Mouse (Mus musculus) hematopoietic stem cell, adult 5-6 weeks (primary cell): ENCODE results near the gene S100a7a. TPM values are rescaled to one million over a fixed set of nuclear protein-coding genes. Genes with fewer than 3 reads are reported as not detected.

Source experiments
- ATAC-seq, 2 experiments: fragments of 125-278 bp in 1 of 2; replicated peaks in 1 of 2; 2 replicates each; pipeline ENCODE4 v1.8.0; 2016 to 2017; ENCODE audit warnings: inconsistent platforms in 2 of 2, mild to moderate bottlenecking in 2 of 2, moderate number of reproducible peaks in 2 of 2, low read depth in 1 of 2, moderate TSS enrichment in 1 of 2; ENCODE audit not compliant: low FRiP score in 2 of 2, poor library complexity in 2 of 2, severe bottlenecking in 2 of 2, insufficient read depth in 1 of 2, low TSS enrichment in 1 of 2
- total RNA-seq: library from RNA; stranded (forward); fragments of 172-1452, 232-1000 nt; gene quantifications from 2 replicates; pipeline ENCODE4 v1.2.3, GENCODE M21; 2017

The S100a7a gene
- not detected in 2 replicates for total RNA-seq

- ATAC-seq: no peak
These were observed at the start of gene S100a7a for GRCm38 (mm10) chr3:90653717-90654116. Gene S100a7a, plus strand, starts transcription at chr3:90654017.

- ATAC-seq: peak; percentile 56 to 61
These were observed 49.4 kb upstream of the S100a7a start for GRCm38 (mm10) chr3:90604416-90604815.

GRCm38 (mm10) chr3:90605049-90605448, 48.8 kb upstream of the S100a7a start:
- no peak for ATAC-seq

GRCm38 (mm10) chr3:90605736-90606135, 48.1 kb upstream of the S100a7a start:
- ATAC-seq: no peak

GRCm38 (mm10) chr3:90606185-90606584, 47.6 kb upstream of the S100a7a start:
- no peak for ATAC-seq

- no peak for ATAC-seq
These were observed 46.5 kb upstream of the S100a7a start for GRCm38 (mm10) chr3:90607361-90607760.

GRCm38 (mm10) chr3:90608223-90608622, 45.6 kb upstream of the S100a7a start, which contains the start of gene S100a5:
Gene S100a5, plus strand, starts transcription at chr3:90608523.
- ATAC-seq: no peak

GRCm38 (mm10) chr3:90609102-90609501, 44.7 kb upstream of the S100a7a start:
- ATAC-seq: no peak

- ATAC-seq: no peak
These were observed 42.3 kb upstream of the S100a7a start for GRCm38 (mm10) chr3:90611494-90611893.

- peak; percentile 13 to 20; a peak in 2 of 4 replicates for ATAC-seq
These were observed 41.8 kb upstream of the S100a7a start for GRCm38 (mm10) chr3:90612061-90612460.

- ATAC-seq: peak; percentile 72 to 75
These were observed 41.0 kb upstream of the S100a7a start, which contains the start of gene S100a6 for GRCm38 (mm10) chr3:90612728-90613291. Gene S100a6, plus strand, starts transcription at chr3:90612882.

- 0 out of 4 replicates have a peak, but pooled peaks of 1 of the 2 experiments have one; percentile 4 for ATAC-seq
These were observed 40.2 kb upstream of the S100a7a start for GRCm38 (mm10) chr3:90613461-90614147.

- no peak for ATAC-seq
These were observed 39.7 kb upstream of the S100a7a start for GRCm38 (mm10) chr3:90614148-90614530.

GRCm38 (mm10) chr3:90614611-90615251, 39.1 kb upstream of the S100a7a start:
- ATAC-seq: no peak

- peak; percentile 72 to 74 for ATAC-seq
These were observed 38.4 kb upstream of the S100a7a start for GRCm38 (mm10) chr3:90615415-90615814.

- ATAC-seq: no peak
These were observed 37.9 kb upstream of the S100a7a start for GRCm38 (mm10) chr3:90615911-90616310.

GRCm38 (mm10) chr3:90617586-90617985, 36.2 kb upstream of the S100a7a start:
- ATAC-seq: no peak

- ATAC-seq: peak in 1 of 2 experiments; percentile 56; a peak in 1 of 4 replicates
These were observed 32.3 kb upstream of the S100a7a start for GRCm38 (mm10) chr3:90621552-90621951.
